9 mouse cellular contexts compared by ENCODE assay signal in genomic region chr8:115009897-115010768, GRCm38 (mm10).
DNase-seq lines count a peak whose midpoint lies in the region; ATAC-seq and TF ChIP-seq lines count a peak whose summit lies in the region.
"Had no signal": no experiment of that assay in that cellular context is flagged by ENCODE, and none has a peak within 500 bp of the region (broad histone marks: within the 10 kb centered on the region; RNA-seq: fewer than 3 reads in every experiment).

No protein-coding gene starts in this region.

- no peak overlapping the region for H3K9ac ChIP-seq in liver, adult 2 months (ENCODE audit: low read depth, low read length)
- H3K9ac ChIP-seq in liver, embryonic 12.5 days: no peak overlapping the region
- no peak overlapping the region for H3K9ac ChIP-seq in embryonic facial prominence, embryonic 11.5 days (replicated peaks; ENCODE audit: low read length)
- H3K9ac ChIP-seq in midbrain, embryonic 13.5 days (replicated peaks): 0 out of 2 replicates have a peak overlapping the region, but pooled peaks have one; percentile 19
- H3K9ac ChIP-seq: liver, embryonic 15.5 days had no signal

- intact Hi-C loops in gastrocnemius, postnatal 14 days (cut with DNase I; ENCODE audit: low total_unique reads): no loop called here

- peak; percentile 26 for DNase-seq in liver, adult 2 months (ENCODE audit: extremely low read depth, low read depth, low spot score)
- peak; percentile 65 for DNase-seq in ZHBTc4 (ENCODE audit: low read depth, low spot score)
- DNase-seq in embryonic facial prominence, embryonic 11.5 days (ENCODE audit: low spot score): peak; percentile 42
- DNase-seq in gastrocnemius, postnatal 14 days: no peak
- no peak for DNase-seq in right cerebral cortex, adult 2 months (ENCODE audit: low spot score in 2 of 2)
- DNase-seq: heart, postnatal 4 days had no signal

- H3K79me2 ChIP-seq in liver, adult 2 months (ENCODE audit: control insufficient read depth, insufficient read depth, low read length): no peaks in the 10 kb centered on the region

- no peak overlapping the region for H3K4me3 ChIP-seq in liver, adult 2 months (ENCODE audit: insufficient read depth, low read depth, low read length)
- H3K4me3 ChIP-seq in liver, embryonic 12.5 days: no peak overlapping the region
- H3K4me3 ChIP-seq in embryonic facial prominence, embryonic 11.5 days (ENCODE audit: low read depth, low read length): no peak overlapping the region
- H3K4me3 ChIP-seq in midbrain, embryonic 13.5 days (replicated peaks): no peak overlapping the region
- H3K4me3 ChIP-seq: liver, embryonic 15.5 days had no signal

- TF ChIP-seq CTCF in liver, adult 2 months (IDR thresholded peaks at IDR 0.05; ENCODE audit: low read depth, low read length): no peak

- 0 out of 2 replicates have a peak overlapping the region, but pooled peaks have one; percentile 0 for H3K27ac ChIP-seq in liver, adult 2 months (replicated peaks; ENCODE audit: insufficient read depth, low read depth, low read length)
- no peak overlapping the region for H3K27ac ChIP-seq in liver, embryonic 12.5 days
- H3K27ac ChIP-seq in embryonic facial prominence, embryonic 11.5 days (replicated peaks; ENCODE audit: low read depth, low read length): no peak overlapping the region
- H3K27ac ChIP-seq in midbrain, embryonic 13.5 days: no peak overlapping the region; the same call in 1 of the 2 replicates
- H3K27ac ChIP-seq: liver, embryonic 15.5 days had no signal

- H3K9me3 ChIP-seq in liver, embryonic 12.5 days (replicated peaks): no peaks in the 10 kb centered on the region
- no peaks in the 10 kb centered on the region for H3K9me3 ChIP-seq in embryonic facial prominence, embryonic 11.5 days (replicated peaks; ENCODE audit: control insufficient read depth, low read length)
- H3K9me3 ChIP-seq in midbrain, embryonic 13.5 days: no peaks in the 10 kb centered on the region
- H3K9me3 ChIP-seq: liver, embryonic 15.5 days had no signal

- ATAC-seq in liver, embryonic 12.5 days: no peak
- ATAC-seq in embryonic facial prominence, embryonic 11.5 days (replicated peaks; ENCODE audit: insufficient number of reproducible peaks, low FRiP score, low TSS enrichment, low read depth): no peak
- ATAC-seq in midbrain, embryonic 13.5 days: no peak

- H3K36me3 ChIP-seq in liver, adult 2 months (ENCODE audit: control insufficient read depth, insufficient read depth, low read length): no peaks in the 10 kb centered on the region
- H3K36me3 ChIP-seq in liver, embryonic 12.5 days: no peaks in the 10 kb centered on the region
- no peaks in the 10 kb centered on the region for H3K36me3 ChIP-seq in embryonic facial prominence, embryonic 11.5 days (replicated peaks; ENCODE audit: control insufficient read depth, insufficient read depth, low read depth, low read length)
- H3K36me3 ChIP-seq in midbrain, embryonic 13.5 days: no peaks in the 10 kb centered on the region
- H3K36me3 ChIP-seq: liver, embryonic 15.5 days had no signal

- H3K4me2 ChIP-seq in liver, embryonic 12.5 days: no peak overlapping the region
- H3K4me2 ChIP-seq in embryonic facial prominence, embryonic 11.5 days (ENCODE audit: low read depth, low read length): no peak overlapping the region; the same call in 1 of the 2 replicates
- H3K4me2 ChIP-seq in midbrain, embryonic 13.5 days (replicated peaks): peak overlapping the region; percentile 16
- H3K4me2 ChIP-seq: liver, embryonic 15.5 days had no signal

- no peaks in the 10 kb centered on the region for H3K27me3 ChIP-seq in liver, adult 2 months (ENCODE audit: control insufficient read depth, insufficient read depth, low read length)
- no peaks in the 10 kb centered on the region for H3K27me3 ChIP-seq in liver, embryonic 12.5 days (replicated peaks)
- no peaks in the 10 kb centered on the region for H3K27me3 ChIP-seq in embryonic facial prominence, embryonic 11.5 days (ENCODE audit: control insufficient read depth, insufficient read depth, low read length)
- H3K27me3 ChIP-seq in midbrain, embryonic 13.5 days: peaks cover 20% of the 10 kb centered on the region
- H3K27me3 ChIP-seq: liver, embryonic 15.5 days had no signal

- TF ChIP-seq POLR2A in liver, adult 2 months (IDR thresholded peaks at IDR 0.05; ENCODE audit: extremely low read depth, insufficient read depth, low read length): no peak

- 71% methylated on average over 9 of the region's 9 CpGs for WGBS in liver, adult 2 months
- 36% methylated on average over 9 of the region's 9 CpGs for WGBS in liver, embryonic 12.5 days (ENCODE audit: insufficient replicate concordance)
- WGBS in embryonic facial prominence, embryonic 11.5 days: 21% methylated on average over 9 of the region's 9 CpGs
- 14% methylated on average over 9 of the region's 9 CpGs for WGBS in midbrain, embryonic 13.5 days

- peaks cover 4% of the 10 kb centered on the region for H3K4me1 ChIP-seq in liver, adult 2 months (ENCODE audit: control insufficient read depth, insufficient read depth, low read length)
- no peaks in the 10 kb centered on the region for H3K4me1 ChIP-seq in liver, embryonic 12.5 days
- H3K4me1 ChIP-seq in embryonic facial prominence, embryonic 11.5 days (ENCODE audit: control insufficient read depth, insufficient read depth, low read length): no peaks in the 10 kb centered on the region
- peaks cover 28% of the 10 kb centered on the region for H3K4me1 ChIP-seq in midbrain, embryonic 13.5 days (replicated peaks)
- H3K4me1 ChIP-seq: liver, embryonic 15.5 days had no signal

Comparison
In these comparisons a context has a peak if more than half of its experiments do, and no peak if none do; other contexts are left out.
1. DNase-seq: peak in liver, adult 2 months (single experiment), ZHBTc4 (single experiment) and embryonic facial prominence, embryonic 11.5 days (single experiment); none in gastrocnemius, postnatal 14 days (single experiment) and right cerebral cortex, adult 2 months (0 of 2).